17 mouse cellular contexts compared by ENCODE assay signal in the genomic region with DNA sequence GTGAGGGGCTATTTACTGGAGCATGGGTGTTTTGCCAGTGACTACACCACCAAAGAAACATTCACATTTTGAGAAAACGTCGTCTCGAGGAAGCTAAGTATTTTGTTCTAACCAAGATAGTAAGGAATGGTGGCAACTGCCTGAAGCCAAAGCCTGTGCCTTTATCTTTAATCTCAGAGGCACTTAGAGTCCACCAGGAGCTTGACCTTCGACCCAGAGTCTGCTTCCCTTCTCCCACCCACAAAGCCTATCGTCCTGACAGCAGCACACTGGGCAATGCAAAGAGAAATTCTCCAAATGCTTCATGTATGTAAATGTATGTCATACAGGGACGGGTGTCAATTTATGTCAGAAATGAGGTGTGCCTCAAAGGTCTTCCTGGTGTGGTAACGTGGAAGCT.
"Had no signal": no experiment of that assay in that cellular context is flagged by ENCODE, and none has a peak within 500 bp of the region (broad histone marks: within the 10 kb centered on the region; RNA-seq: fewer than 3 reads in every experiment).

No protein-coding gene starts in this region.

- H3K36me3 ChIP-seq: limb, embryonic 12.5 days; limb, embryonic 15.5 days; liver, embryonic 12.5 days; liver, embryonic 15.5 days; lung, embryonic 15.5 days; midbrain, embryonic 13.5 days; stomach, embryonic 15.5 days had no signal

- H3K27ac ChIP-seq: limb, embryonic 12.5 days; limb, embryonic 15.5 days; liver, embryonic 12.5 days; liver, embryonic 15.5 days; lung, embryonic 15.5 days; midbrain, embryonic 13.5 days; stomach, embryonic 15.5 days had no signal

- ATAC-seq: liver, embryonic 12.5 days; midbrain, embryonic 13.5 days had no signal

- H3K27me3 ChIP-seq: limb, embryonic 15.5 days; liver, embryonic 12.5 days; liver, embryonic 15.5 days; lung, embryonic 15.5 days; midbrain, embryonic 13.5 days; stomach, embryonic 15.5 days had no signal

- DNase-seq: kidney, postnatal 4 days; left cerebral cortex, postnatal 4 days; lung, adult 18-20 months; lung, postnatal 10 days; lung, postnatal 36 days; right cerebral cortex, adult 18-20 months; right cerebral cortex, postnatal 14 days; right cerebral cortex, postnatal 4 days; spleen, adult 18-20 months; thymus, postnatal 25 days had no signal

- H3K9me3 ChIP-seq: limb, embryonic 12.5 days; limb, embryonic 15.5 days; liver, embryonic 12.5 days; liver, embryonic 15.5 days; lung, embryonic 15.5 days; midbrain, embryonic 13.5 days; stomach, embryonic 15.5 days had no signal

- H3K9ac ChIP-seq: limb, embryonic 12.5 days; limb, embryonic 15.5 days; liver, embryonic 12.5 days; liver, embryonic 15.5 days; lung, embryonic 15.5 days; midbrain, embryonic 13.5 days; stomach, embryonic 15.5 days had no signal

- H3K4me2 ChIP-seq: limb, embryonic 12.5 days; limb, embryonic 15.5 days; liver, embryonic 12.5 days; liver, embryonic 15.5 days; lung, embryonic 15.5 days; midbrain, embryonic 13.5 days; stomach, embryonic 15.5 days had no signal

- H3K4me1 ChIP-seq: liver, embryonic 12.5 days; liver, embryonic 15.5 days; lung, embryonic 15.5 days; midbrain, embryonic 13.5 days; stomach, embryonic 15.5 days had no signal

- H3K4me3 ChIP-seq: limb, embryonic 12.5 days; limb, embryonic 15.5 days; liver, embryonic 12.5 days; liver, embryonic 15.5 days; lung, embryonic 15.5 days; midbrain, embryonic 13.5 days; stomach, embryonic 15.5 days had no signal
